Mouse (Mus musculus): Measurements from ENCODE around the gene Abr. TPM values are rescaled to one million over a fixed set of nuclear protein-coding genes. Genes with fewer than 3 reads are reported as not detected.
A peak's percentile ranks its signal among the peaks of the same experiment; 100 is the strongest.

Gene Abr
- total and polyA plus RNA-seq, 3 experiments, result 46.2 to 76.2 (median 49.6) TPM

DNA sequence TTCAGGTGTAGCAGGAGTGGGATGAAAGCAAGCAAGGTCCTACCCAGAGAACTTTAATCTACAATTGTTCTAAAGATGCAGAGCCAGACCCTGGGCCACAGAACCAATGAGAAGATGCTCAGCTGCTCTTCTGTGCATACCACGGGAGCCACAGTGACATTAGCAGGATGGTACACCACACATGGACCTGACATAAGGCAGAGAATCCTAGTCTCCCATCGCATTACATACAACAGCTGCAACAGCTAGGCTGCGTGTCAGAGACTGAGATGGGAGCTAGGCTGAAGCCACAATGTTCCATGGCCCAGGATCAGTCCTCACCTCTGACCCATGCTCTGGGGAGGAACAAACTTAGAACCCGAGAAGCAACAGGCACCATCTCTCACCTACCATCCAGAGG, 104.0 kb downstream of the Abr start:
- no peak for DNase-seq

GRCm38 (mm10) chr11:76516951-76517350, 105.2 kb downstream of the Abr start:
- DNase-seq, result peak; percentile 65

- no peak for DNase-seq
Observed at GRCm38 (mm10) chr11:76515123-76515522, 107.0 kb downstream of the Abr start.

DNA sequence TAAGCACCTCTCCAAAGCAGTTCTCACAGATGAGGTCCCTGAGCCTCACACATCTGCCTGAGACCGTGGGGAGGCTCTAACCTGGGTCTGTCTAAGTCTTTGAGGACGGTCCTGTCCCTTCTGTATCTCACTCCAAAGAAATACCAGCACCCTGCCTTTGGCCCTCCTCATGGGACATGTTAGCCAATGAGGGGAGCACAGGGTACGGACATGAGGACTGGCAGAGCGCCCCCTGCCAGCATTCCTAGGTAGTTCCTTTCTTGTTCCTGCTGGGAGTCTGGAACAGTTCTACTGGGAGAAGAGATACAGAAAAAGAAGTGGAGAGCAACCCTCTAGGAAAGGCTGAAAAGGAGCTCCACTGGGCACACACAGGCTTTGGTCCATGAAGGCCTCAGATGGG, 111.1 kb downstream of the Abr start:
- DNase-seq, result no peak

- DNase-seq, result peak; percentile 70
Observed at GRCm38 (mm10) chr11:76509751-76510723, 112.1 kb downstream of the Abr start.

DNA sequence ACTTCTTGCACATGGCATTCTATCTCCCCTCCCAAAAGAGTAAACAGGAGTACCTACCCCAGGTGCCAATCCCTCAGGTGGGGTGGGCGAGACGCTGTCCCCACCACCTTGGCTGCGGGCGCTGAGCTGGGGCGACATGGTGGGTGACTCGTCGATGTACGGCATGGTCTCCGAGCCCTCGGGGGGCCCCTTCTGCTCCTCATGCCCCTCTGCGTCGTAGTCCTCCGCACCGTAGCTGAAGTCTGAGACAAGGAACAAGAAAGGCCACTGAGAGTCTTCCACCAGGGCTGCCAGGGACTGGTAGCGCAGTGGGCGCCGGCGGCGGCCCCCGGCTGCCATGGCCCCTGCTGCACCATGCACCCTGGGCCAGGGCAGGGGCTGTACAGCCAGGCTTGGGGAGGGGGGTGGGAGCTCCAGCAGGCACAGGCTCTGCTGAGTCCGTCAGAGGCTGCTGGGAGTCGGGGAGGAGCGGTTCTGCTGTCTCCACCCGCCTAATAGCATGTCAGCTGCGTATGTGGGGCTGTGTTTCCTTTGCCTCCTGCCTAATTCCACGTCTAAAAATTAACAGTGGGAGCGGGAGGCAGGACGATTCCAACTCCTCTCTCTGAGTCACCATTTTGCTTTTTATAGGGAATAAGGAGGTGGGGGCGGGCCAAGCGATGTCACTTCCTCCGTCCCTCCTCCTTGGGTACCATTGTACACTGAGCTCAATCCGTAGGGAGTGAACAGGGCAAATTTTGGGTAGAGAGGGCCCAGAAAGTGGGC, 113.1 kb downstream of the Abr start:
- DNase-seq, result no peak

DNA sequence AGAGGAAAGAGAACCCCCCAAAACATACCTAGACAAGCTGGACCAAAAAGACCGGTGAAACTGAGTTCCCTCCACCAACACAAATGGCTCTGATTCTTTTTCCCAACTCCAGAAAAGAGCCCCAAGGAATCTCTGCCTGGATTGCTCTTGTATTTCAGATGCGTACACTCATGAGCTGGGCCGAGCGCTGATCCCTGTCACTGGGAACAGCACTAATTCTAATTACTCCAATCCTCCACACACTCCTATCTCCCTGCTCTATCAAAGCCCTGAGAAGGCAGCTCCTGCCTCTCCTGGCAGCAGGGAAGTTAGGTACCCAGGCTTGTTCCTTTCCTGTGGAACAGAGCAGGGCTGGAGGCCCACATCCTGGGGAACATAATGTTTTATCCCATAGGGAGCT, 114.0 kb downstream of the Abr start:
- no peak for DNase-seq

DNA sequence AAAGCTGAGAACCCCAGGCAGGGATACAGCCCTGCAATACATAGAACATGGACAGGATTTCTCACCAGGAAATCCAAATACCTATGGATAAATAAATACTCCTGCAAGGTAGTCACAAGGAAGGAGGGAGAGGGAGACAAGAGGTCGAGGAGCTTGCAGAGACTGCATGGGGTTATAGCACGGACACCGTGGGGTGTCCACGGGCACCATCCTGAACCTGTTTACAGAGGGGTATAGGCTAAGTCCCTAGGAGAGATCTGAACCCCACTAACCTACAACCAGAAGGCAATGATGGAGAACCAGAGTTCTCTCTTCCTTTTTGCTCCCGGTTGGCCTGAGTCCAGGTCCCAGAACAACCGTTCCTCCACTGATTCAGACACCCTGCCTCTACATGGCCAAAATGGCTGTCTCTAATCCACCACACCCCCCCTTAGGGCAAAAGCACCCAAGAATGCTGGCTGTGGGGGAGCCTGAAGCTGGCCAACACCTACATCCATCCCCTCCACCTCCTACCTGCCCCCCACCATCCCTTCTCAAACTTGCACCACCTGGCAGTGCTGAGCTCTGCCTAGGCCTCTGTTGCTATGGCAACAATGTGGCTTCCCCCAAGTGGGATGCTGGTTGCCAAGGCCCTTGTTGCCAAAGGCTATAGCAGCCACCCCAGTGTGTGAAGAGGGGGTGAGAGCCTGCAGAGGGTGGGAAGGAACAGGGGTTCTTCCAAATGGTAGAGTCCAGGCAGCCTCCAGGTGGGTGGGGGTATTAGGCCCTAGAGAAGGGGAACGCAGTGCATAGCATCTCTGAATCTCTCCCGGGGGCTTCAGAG, 114.6 kb downstream of the Abr start:
- DNase-seq, result no peak

DNA sequence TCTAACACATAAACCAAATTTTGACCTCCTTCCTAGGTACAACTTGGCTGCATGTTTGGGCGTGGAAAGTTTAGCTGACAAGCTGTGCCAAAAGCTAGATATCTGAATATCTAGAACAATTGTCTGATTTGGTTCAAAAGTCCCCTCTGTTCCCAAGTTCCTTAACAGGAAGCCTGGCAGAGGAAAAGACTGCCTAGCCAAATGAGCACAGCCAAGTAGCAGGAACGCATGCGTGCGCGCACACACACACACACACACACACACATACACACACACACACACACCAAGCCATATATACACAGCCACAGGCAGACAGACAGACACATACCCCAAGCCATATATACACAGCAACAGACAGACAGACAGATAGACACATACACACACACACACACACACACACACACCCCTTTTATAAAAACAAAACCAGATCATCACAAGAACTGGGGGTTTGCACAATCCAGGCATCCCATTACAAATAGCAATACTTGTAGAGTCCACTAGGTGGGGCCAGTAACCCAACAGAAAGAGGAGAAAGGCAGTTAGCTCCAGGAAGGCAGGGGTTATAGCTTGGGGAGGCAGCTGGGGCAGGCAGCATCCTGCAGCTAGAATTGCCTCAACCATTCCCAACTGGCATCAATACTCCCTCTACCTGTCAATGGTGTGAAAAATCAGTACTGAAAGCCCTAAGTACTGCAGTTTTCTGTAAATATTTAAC, 115.4 kb downstream of the Abr start:
- DNase-seq, result peak; percentile 71

DNA sequence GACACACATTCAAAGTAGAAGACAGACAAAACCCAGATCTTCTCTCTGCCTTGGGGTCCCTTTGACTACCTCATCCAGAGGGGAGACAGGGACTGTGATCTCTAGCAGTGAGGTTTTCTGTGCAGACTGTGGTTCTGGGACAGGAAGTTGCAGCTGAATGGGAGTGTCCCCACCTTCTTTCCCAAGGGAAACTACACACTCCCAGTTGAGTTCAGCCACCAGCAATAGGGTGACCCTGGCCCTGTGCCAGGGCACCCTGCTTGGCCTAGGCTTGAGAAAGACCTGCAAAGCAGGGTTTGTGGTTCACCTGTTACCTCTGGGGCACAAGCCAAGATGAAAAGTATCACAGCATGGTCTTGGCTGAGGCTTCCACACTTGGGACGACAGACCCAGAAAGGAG, 117.0 kb downstream of the Abr start:
- no peak for DNase-seq

- DNase-seq, result no peak
Observed at GRCm38 (mm10) chr11:76504058-76504457, 118.1 kb downstream of the Abr start.

DNA sequence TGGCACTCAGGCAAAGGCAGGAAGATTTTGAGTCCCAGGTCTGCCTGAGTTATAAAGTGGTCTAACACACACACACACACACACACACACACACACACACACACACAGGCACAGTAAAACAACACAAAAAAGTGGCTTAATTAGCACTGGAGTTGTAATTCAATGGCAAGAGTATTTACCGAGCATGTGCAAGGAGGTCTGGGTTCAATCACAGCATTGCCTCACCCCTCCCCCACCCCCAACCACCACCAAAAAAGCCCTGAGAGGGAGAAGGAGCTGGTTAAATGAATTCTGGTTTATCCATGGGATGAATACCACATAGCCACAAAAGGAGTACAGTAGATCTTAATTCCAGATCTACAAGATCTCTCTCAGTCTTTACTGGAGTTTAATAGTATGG, 122.1 kb downstream of the Abr start:
- DNase-seq, result no peak

DNA sequence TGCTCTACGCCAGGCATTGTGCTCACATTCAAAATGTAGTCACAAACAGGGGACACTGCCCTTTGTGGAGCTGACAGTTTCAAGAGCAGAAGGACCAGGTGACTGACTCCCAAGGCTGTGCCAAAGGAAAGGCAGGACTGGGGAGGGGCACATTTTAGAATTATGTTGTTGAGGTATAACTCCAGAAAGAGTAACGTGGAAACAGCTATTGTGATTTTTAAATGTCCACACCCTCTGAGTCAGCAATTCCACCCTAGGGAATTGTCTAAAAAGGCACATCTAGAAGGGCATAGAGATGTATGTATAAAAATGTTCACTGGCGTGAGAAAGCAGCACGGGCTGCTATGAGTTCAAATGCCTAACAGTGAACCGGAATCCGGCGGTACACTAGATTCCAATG, 122.5 kb downstream of the Abr start:
- no peak for DNase-seq

GRCm38 (mm10) chr11:76497769-76498152, 124.4 kb downstream of the Abr start:
- DNase-seq, result no peak

DNA sequence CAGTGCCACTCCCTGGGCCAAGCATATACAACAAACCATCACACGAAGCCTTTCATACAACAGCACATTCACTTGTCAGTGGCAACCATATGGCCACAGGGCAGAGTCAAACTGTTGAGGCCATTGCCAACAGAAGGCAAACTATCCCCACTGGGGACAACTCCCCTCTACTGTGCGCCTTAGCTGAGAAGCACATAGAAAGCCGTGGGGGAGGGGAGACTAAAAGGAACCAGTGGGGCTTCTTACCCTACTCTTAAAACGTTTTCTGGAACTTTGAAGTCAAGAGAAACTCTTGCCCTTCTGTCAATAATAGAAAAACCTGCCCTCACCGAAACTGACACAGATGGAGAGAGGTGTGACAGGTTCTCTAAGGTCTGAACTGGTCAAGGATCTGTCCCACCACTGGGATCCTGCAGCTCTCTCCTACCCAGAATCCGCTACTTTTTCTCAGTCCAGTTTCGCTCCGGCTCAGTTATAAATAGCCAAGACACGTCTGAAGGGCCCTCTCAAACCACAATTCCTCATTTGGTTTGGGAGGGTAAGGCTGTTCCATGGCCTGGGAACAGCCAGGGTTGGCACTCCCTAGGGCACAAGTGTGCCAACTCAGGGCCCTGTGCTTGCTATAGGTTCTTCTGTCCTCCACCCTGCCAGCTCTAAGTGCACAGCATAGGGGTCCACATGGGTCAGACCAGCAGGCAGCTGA, 124.9 kb downstream of the Abr start:
- no peak for DNase-seq

DNA sequence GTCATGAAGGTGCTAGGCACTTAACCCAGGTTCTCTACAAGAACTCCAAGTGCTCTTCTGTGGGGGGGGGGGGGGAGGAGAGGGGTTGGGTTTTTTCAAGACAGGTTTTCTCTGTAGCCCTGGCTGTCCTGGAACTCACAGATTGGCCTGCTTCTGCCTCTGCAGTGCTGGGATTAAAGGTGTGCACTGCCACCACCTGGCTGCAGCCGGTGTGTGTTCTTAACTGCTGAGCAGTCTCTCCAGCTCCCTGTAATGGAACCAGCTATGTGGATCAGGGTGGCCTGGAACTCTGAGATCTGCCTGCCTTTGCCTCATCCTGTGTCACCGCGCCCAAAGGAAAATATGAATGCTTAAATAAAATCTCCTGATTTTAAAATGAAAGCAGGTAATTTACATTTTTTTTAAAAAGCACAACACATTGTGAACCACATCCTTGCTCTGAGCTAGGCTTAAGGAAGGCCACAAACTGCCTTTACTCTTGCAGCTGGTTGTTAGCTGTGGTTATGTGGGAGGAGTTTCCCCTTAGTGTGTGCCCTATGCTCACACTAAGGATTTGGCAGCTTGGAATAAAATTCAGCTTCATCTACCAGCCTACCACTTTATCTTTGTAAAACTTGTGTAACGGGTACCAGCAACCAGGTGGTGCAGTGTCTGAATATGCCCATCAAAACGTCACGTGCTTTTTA, 125.9 kb downstream of the Abr start:
- no peak for DNase-seq

GRCm38 (mm10) chr11:76495127-76496028, 126.7 kb downstream of the Abr start:
- DNase-seq, result no peak

DNA sequence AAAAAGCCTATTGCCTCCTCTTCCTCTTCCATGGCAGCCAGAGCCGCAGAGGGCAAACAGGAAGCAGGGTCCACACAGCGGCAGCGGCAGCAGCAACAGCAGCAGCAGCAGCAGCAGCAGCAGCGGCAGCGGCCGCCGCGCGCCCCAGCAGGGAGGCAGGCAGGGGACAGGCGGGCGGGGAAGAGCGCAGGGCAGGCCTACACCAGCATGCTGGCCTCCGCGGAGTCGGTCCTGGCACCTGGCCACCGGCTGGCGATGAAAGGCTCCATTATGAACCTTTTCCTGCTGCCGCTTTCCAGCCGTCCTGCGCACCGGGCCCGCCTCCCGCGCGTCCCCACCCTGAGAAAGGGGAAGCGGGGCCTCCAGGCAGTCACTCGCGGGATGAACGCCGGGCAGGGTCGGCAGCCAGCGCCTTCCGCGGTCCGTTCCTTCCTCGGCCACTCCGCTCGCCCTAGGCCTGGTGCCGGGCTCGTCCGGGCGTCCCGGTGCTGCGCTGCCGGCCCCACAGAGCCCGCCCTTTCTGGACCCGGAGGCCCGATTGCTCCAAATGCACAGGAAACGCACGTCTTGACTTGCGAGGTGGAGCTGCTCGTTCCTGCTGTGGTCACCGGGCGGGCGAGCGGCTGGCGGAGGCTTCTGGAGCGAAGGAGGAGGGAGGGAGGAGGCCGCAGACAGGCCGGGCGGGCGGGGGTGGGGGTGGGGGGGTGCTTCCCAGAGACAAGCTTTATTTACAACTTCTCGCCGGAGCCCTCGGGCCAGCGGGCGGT, 127.6 kb downstream of the Abr start:
- DNase-seq, result peak; percentile 93
